Mouse (Mus musculus) limb, embryonic 14.5 days (tissue): ENCODE results near the gene Atp13a4. TPM values are rescaled to one million over a fixed set of nuclear protein-coding genes. Genes with fewer than 3 reads are reported as not detected.
A peak's percentile ranks its signal among the peaks of the same experiment; 100 is the strongest.

Experiments used
- ATAC-seq: fragments of 200-750 bp; cut with Nextera tagmentation; 2 replicates; pipeline ENCODE4 v1.8.0; 2017; ENCODE audit warnings: low read depth, moderate number of reproducible peaks, moderate TSS enrichment; ENCODE audit not compliant: low FRiP score
- DNase-seq: peaks from one replicate; pipeline ENCODE4 v3.0.0-alpha.2; 2015; ENCODE audit warnings: low spot score
- H3K27ac ChIP-seq: fragments of 300-500 bp; sonication (generic); replicated peaks from 2 replicates; pipeline ENCODE4 v1.5.1; 2014; ENCODE audit warnings: low read depth, mild to moderate bottlenecking, low read length, moderate library complexity, mixed read lengths
- H3K27me3 ChIP-seq: fragments of 300-500 bp; sonication (generic); 2 replicates; pipeline ENCODE4 v1.6.1; 2014; ENCODE audit warnings: low read length, mixed read lengths; ENCODE audit not compliant: control insufficient read depth, insufficient read depth
- H3K36me3 ChIP-seq: fragments of 300-500 bp; sonication (generic); 2 replicates; pipeline ENCODE4 v1.6.1; 2014; ENCODE audit warnings: mild to moderate bottlenecking, low read length, moderate library complexity, mixed read lengths; ENCODE audit not compliant: control insufficient read depth, insufficient read depth
- H3K4me1 ChIP-seq: fragments of 300-500 bp; sonication (generic); 2 replicates; pipeline ENCODE4 v1.6.1; 2014; ENCODE audit warnings: antibody characterized with exemption, low read length, mixed read lengths; ENCODE audit not compliant: control insufficient read depth, insufficient read depth
- H3K4me2 ChIP-seq: fragments of 300-500 bp; sonication (generic); replicated peaks from 2 replicates; pipeline ENCODE4 v1.6.1; 2014; ENCODE audit warnings: low read depth, mild to moderate bottlenecking, low read length, moderate library complexity; ENCODE audit not compliant: severe bottlenecking
- H3K4me3 ChIP-seq: fragments of 300-500 bp; sonication (generic); replicated peaks from 2 replicates; pipeline ENCODE4 v1.5.1; 2014; ENCODE audit warnings: low read length
- H3K9ac ChIP-seq: fragments of 300-500 bp; sonication (generic); 2 replicates; pipeline ENCODE4 v1.6.1; 2014; ENCODE audit warnings: mild to moderate bottlenecking, low read depth, low read length, moderate library complexity; ENCODE audit not compliant: severe bottlenecking
- H3K9me3 ChIP-seq: fragments of 300-500 bp; sonication (generic); 2 replicates; pipeline ENCODE4 v1.6.1; 2016; ENCODE audit warnings: low read length; ENCODE audit not compliant: control insufficient read depth
- POLR2A ChIP-seq: fragments of 200-500 bp; IDR thresholded peaks from 2 replicates; pipeline ENCODE4 v1.8.0; 2012; ENCODE audit warnings: inconsistent platforms, mild to moderate bottlenecking, moderate library complexity, borderline replicate concordance; ENCODE audit not compliant: insufficient read depth, insufficient read length; ENCODE audit errors: extremely low read depth
- WGBS: fragments of 180-500 bp; shearing (Covaris S2); extraction: QIAGEN DNeasy Blood & Tissue Kit; methylation state at CpG from one replicate; pipeline ENCODE4 v1.1.7; 2014; 5-methylcytosine and 5-hydroxymethylcytosine counted together
- polyA plus RNA-seq, 2 experiments: library from polyadenylated mRNA; depleted of rRNA in 1 of 2; stranded (reverse) in 1 of 2; unstranded in 1 of 2; fragments of >200 nt; fragmentation: Nextera tagmentation in 1 of 2; extraction: Ambion mirVana in 1 of 2; gene quantifications; 2 replicates each; pipeline versions ENCODE4 v1.2.1 to v1.2.3; 2012 to 2014

Atp13a4 gene
- polyA plus RNA-seq, 2 experiments: 0.23 to 1.2 TPM

GRCm38 (mm10) chr16:29560869-29561268 is 16.2 kb upstream of the Atp13a4 start:
- no peak overlapping the region for H3K4me3 ChIP-seq
- no peak for ATAC-seq
- no peak overlapping the region for H3K27ac ChIP-seq
- peak; percentile 92 for DNase-seq
- no peak overlapping the region for H3K9ac ChIP-seq
- no peak for TF ChIP-seq POLR2A
- H3K4me1 ChIP-seq: no peaks in the 10 kb centered on the region
- WGBS: 4% methylated on average over 7 of the region's 7 CpGs
- H3K36me3 ChIP-seq: no peaks in the 10 kb centered on the region
- H3K9me3 ChIP-seq: no peaks in the 10 kb centered on the region
- no peak overlapping the region for H3K4me2 ChIP-seq
- H3K27me3 ChIP-seq: no peaks in the 10 kb centered on the region

GRCm38 (mm10) chr16:29560454-29560853 is 15.8 kb upstream of the Atp13a4 start:
- no peaks in the 10 kb centered on the region for H3K9me3 ChIP-seq
- no peak for DNase-seq
- WGBS: 59% methylated on average over 10 of the region's 10 CpGs
- no peak overlapping the region for H3K27ac ChIP-seq
- no peak overlapping the region for H3K9ac ChIP-seq
- H3K36me3 ChIP-seq: no peaks in the 10 kb centered on the region
- ATAC-seq: no peak
- H3K27me3 ChIP-seq: no peaks in the 10 kb centered on the region
- no peak overlapping the region for H3K4me3 ChIP-seq
- H3K4me2 ChIP-seq: no peak overlapping the region
- no peak for TF ChIP-seq POLR2A
- no peaks in the 10 kb centered on the region for H3K4me1 ChIP-seq

GRCm38 (mm10) chr16:29559667-29560066 is 15.0 kb upstream of the Atp13a4 start:
- Histone ChIP-seq H3K36me3 (no peaks in the 10 kb centered on the region), H3K27ac (no peak overlapping the region), H3K9ac (no peak overlapping the region), H3K27me3 (no peaks in the 10 kb centered on the region), H3K4me1 (no peaks in the 10 kb centered on the region), H3K9me3 (no peaks in the 10 kb centered on the region), H3K4me3 (no peak overlapping the region), H3K4me2 (no peak overlapping the region)
- DNase-seq (no peak), ATAC-seq (no peak)
- 82% methylated on average over 5 of the region's 5 CpGs for whole genome bisulfite sequencing
- TF ChIP-seq POLR2A: no peak

- no peaks in the 10 kb centered on the region for H3K36me3 ChIP-seq
- DNase-seq (no peak), ATAC-seq (no peak)
- no peak overlapping the region for H3K4me2 ChIP-seq
- no peaks in the 10 kb centered on the region for H3K9me3 ChIP-seq
- no peaks in the 10 kb centered on the region for H3K4me1 ChIP-seq
- H3K4me3 ChIP-seq: no peak overlapping the region
- TF ChIP-seq POLR2A: no peak
- H3K9ac ChIP-seq: no peak overlapping the region
- 67% methylated on average over 11 of the region's 11 CpGs for WGBS
- H3K27me3 ChIP-seq: no peaks in the 10 kb centered on the region
- no peak overlapping the region for H3K27ac ChIP-seq
Measured at GRCm38 (mm10) chr16:29541261-29541683, 3.4 kb downstream of the Atp13a4 start.

GRCm38 (mm10) chr16:29539906-29540305 is 4.8 kb downstream of the Atp13a4 start:
- ATAC-seq: no peak
- Histone ChIP-seq H3K4me1 (no peaks in the 10 kb centered on the region), H3K4me3 (no peak overlapping the region)

More at GRCm38 (mm10) chr16:29539906-29540305, 4.8 kb downstream of the Atp13a4 start:
- no peak for TF ChIP-seq POLR2A
- DNase-seq: no peak
- Histone ChIP-seq H3K9ac (no peak overlapping the region), H3K27ac (no peak overlapping the region), H3K36me3 (no peaks in the 10 kb centered on the region), H3K27me3 (no peaks in the 10 kb centered on the region), H3K4me2 (no peak overlapping the region), H3K9me3 (no peaks in the 10 kb centered on the region)
